Mouse (Mus musculus): ENCODE data around the gene Olfr56. TPM values are rescaled to one million over a fixed set of nuclear protein-coding genes. Genes with fewer than 3 reads are reported as not detected.

Gene Olfr56
- total and polyA plus RNA-seq, 3 experiments = 0.01 to 0.27 TPM; not detected in 1

- DNase-seq (ENCODE audit: low spot score) = no peak
- H3K36me3 ChIP-seq (replicated peaks) = no peaks in the 10 kb centered on the region
- H3K9me3 ChIP-seq (replicated peaks) = no peaks in the 10 kb centered on the region
- ATAC-seq (ENCODE audit: extremely low read depth, insufficient number of reproducible peaks, low FRiP score, poor library complexity, severe bottlenecking) = no peak
- H3K4me1 ChIP-seq (ENCODE audit: insufficient read depth, low read depth, low read length) = no peaks in the 10 kb centered on the region
- no peak overlapping the region for H3K4me3 ChIP-seq (ENCODE audit: low read depth, low read length)
- TF ChIP-seq POLR2AphosphoS5 (IDR thresholded peaks at IDR 0.05; ENCODE audit: insufficient replicate concordance, low read depth, low read length) (no peak), GATA2 (IDR thresholded peaks at IDR 0.05; ENCODE audit: borderline replicate concordance, low read depth, low read length) (no peak), GATA1 (IDR thresholded peaks at IDR 0.05; ENCODE audit: borderline replicate concordance, low read length) (no peak), CTCF (IDR thresholded peaks at IDR 0.05; ENCODE audit: low read depth, low read length) (no peak), TAL1 (conservative IDR thresholded peaks at IDR 0.05; ENCODE audit: low read depth, low read length) (no peak)
- peaks cover 21% of the 10 kb centered on the region for H3K27me3 ChIP-seq (ENCODE audit: insufficient read depth, low read length)
Observed at GRCm38 (mm10) chr11:49112624-49113219, 134.0 kb downstream of the Olfr56 start.

- Histone ChIP-seq H3K4me3 (ENCODE audit: low read depth, low read length) (no peak overlapping the region), H3K36me3 (replicated peaks) (no peaks in the 10 kb centered on the region), H3K9me3 (replicated peaks) (no peaks in the 10 kb centered on the region), H3K4me1 (ENCODE audit: insufficient read depth, low read depth, low read length) (no peaks in the 10 kb centered on the region), H3K27me3 (ENCODE audit: insufficient read depth, low read length) (peaks cover 24% of the 10 kb centered on the region)
- no peak for ATAC-seq (ENCODE audit: extremely low read depth, insufficient number of reproducible peaks, low FRiP score, poor library complexity, severe bottlenecking)
- no peak for DNase-seq (ENCODE audit: low spot score)
- no peak for TF ChIP-seq TAL1 (conservative IDR thresholded peaks at IDR 0.05; ENCODE audit: low read depth, low read length)
- no peak for TF ChIP-seq GATA2 (IDR thresholded peaks at IDR 0.05; ENCODE audit: borderline replicate concordance, low read depth, low read length)
- TF ChIP-seq CTCF (IDR thresholded peaks at IDR 0.05; ENCODE audit: low read depth, low read length) = no peak
- no peak for TF ChIP-seq POLR2AphosphoS5 (IDR thresholded peaks at IDR 0.05; ENCODE audit: insufficient replicate concordance, low read depth, low read length)
- no peak for TF ChIP-seq GATA1 (IDR thresholded peaks at IDR 0.05; ENCODE audit: borderline replicate concordance, low read length)
Observed at GRCm38 (mm10) chr11:49114158-49114557, 135.5 kb downstream of the Olfr56 start.

GRCm38 (mm10) chr11:49114774-49115173, 136.1 kb downstream of the Olfr56 start, which contains the start of gene Olfr1396:
Gene Olfr1396, minus strand, starts transcription at chr11:49114874.
- no peak for ATAC-seq (ENCODE audit: extremely low read depth, insufficient number of reproducible peaks, low FRiP score, poor library complexity, severe bottlenecking)
- H3K27me3 ChIP-seq (ENCODE audit: insufficient read depth, low read length) = peaks cover 24% of the 10 kb centered on the region
- TF ChIP-seq TAL1 (conservative IDR thresholded peaks at IDR 0.05; ENCODE audit: low read depth, low read length) = no peak
- TF ChIP-seq POLR2AphosphoS5 (IDR thresholded peaks at IDR 0.05; ENCODE audit: insufficient replicate concordance, low read depth, low read length) = no peak
- TF ChIP-seq GATA2 (IDR thresholded peaks at IDR 0.05; ENCODE audit: borderline replicate concordance, low read depth, low read length) = no peak
- no peak for TF ChIP-seq CTCF (IDR thresholded peaks at IDR 0.05; ENCODE audit: low read depth, low read length)
- TF ChIP-seq GATA1 (IDR thresholded peaks at IDR 0.05; ENCODE audit: borderline replicate concordance, low read length) = no peak
- no peaks in the 10 kb centered on the region for H3K36me3 ChIP-seq (replicated peaks)
- H3K4me1 ChIP-seq (ENCODE audit: insufficient read depth, low read depth, low read length) = no peaks in the 10 kb centered on the region
- H3K9me3 ChIP-seq (replicated peaks) = no peaks in the 10 kb centered on the region
- no peak for DNase-seq (ENCODE audit: low spot score)
- H3K4me3 ChIP-seq (ENCODE audit: low read depth, low read length) = no peak within 1 kb of the TSS

DNA sequence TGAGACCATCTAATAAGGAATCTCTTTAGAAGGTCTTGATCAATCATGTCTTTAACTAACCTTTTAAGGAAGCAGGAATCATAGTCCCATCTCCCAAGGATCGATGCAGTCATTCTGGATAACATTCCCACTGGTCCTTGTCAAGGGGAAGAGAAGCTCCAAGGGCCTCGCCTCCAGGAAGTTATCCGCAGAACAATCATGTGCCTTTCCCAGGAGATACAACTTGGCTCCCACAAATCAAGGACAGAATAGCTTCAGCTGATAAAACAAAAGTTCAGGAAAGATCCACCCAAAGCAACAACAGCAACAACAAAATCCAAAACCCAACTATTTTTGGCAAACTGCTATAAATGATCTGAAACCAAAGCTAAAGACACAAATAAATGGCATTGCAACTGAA, 140.9 kb downstream of the Olfr56 start:
- DNase-seq (ENCODE audit: low spot score) = no peak
- Histone ChIP-seq H3K9me3 (replicated peaks) (no peaks in the 10 kb centered on the region), H3K27me3 (ENCODE audit: insufficient read depth, low read length) (peaks cover 13% of the 10 kb centered on the region), H3K4me3 (ENCODE audit: low read depth, low read length) (no peak overlapping the region), H3K4me1 (ENCODE audit: insufficient read depth, low read depth, low read length) (no peaks in the 10 kb centered on the region), H3K36me3 (replicated peaks) (no peaks in the 10 kb centered on the region)
- TF ChIP-seq GATA2 (IDR thresholded peaks at IDR 0.05; ENCODE audit: borderline replicate concordance, low read depth, low read length) (no peak), TAL1 (conservative IDR thresholded peaks at IDR 0.05; ENCODE audit: low read depth, low read length) (no peak), CTCF (IDR thresholded peaks at IDR 0.05; ENCODE audit: low read depth, low read length) (no peak), GATA1 (IDR thresholded peaks at IDR 0.05; ENCODE audit: borderline replicate concordance, low read length) (no peak), POLR2AphosphoS5 (IDR thresholded peaks at IDR 0.05; ENCODE audit: insufficient replicate concordance, low read depth, low read length) (no peak)
- no peak for ATAC-seq (ENCODE audit: extremely low read depth, insufficient number of reproducible peaks, low FRiP score, poor library complexity, severe bottlenecking)

DNA sequence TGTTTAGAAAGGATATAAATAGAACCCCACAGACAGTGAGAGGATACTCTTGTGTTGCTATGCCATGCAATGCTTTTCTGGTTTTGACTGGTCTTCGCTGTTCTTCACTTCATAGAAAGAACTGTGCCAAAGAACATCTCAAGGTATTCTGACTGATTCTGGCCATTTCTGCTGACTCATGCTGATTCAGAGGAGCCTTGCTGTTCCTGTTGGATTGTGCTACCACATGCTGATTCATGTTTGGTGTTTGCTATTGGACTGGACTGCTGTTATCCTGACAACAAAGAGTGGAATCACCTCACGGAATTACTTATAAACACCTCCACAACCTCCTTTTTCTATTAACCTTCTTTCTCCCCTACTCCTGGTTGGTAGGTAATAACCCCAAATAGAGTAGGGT, 145.5 kb downstream of the Olfr56 start:
- ATAC-seq (ENCODE audit: extremely low read depth, insufficient number of reproducible peaks, low FRiP score, poor library complexity, severe bottlenecking) = no peak
- H3K4me1 ChIP-seq (ENCODE audit: insufficient read depth, low read depth, low read length) = no peaks in the 10 kb centered on the region

GRCm38 (mm10) chr11:49141974-49142373, 163.3 kb downstream of the Olfr56 start, which contains the start of gene Olfr1395:
Gene Olfr1395, plus strand, starts transcription at chr11:49142274.
- TF ChIP-seq TAL1 (conservative IDR thresholded peaks at IDR 0.05; ENCODE audit: low read depth, low read length) (no peak), GATA2 (IDR thresholded peaks at IDR 0.05; ENCODE audit: borderline replicate concordance, low read depth, low read length) (no peak), GATA1 (IDR thresholded peaks at IDR 0.05; ENCODE audit: borderline replicate concordance, low read length) (no peak), CTCF (IDR thresholded peaks at IDR 0.05; ENCODE audit: low read depth, low read length) (no peak), POLR2AphosphoS5 (IDR thresholded peaks at IDR 0.05; ENCODE audit: insufficient replicate concordance, low read depth, low read length) (no peak)
- ATAC-seq (ENCODE audit: extremely low read depth, insufficient number of reproducible peaks, low FRiP score, poor library complexity, severe bottlenecking) (no peak), DNase-seq (ENCODE audit: low spot score) (no peak)
- Histone ChIP-seq H3K4me3 (ENCODE audit: low read depth, low read length) (no peak within 1 kb of the TSS), H3K27me3 (ENCODE audit: insufficient read depth, low read length) (peaks cover 6% of the 10 kb centered on the region; the same call in 1 of the 2 replicates), H3K4me1 (ENCODE audit: insufficient read depth, low read depth, low read length) (no peaks in the 10 kb centered on the region), H3K36me3 (replicated peaks) (no peaks in the 10 kb centered on the region), H3K9me3 (replicated peaks) (no peaks in the 10 kb centered on the region)

More for the DNA sequence above, 145.5 kb downstream of the Olfr56 start:
- H3K9me3 ChIP-seq (replicated peaks) = no peaks in the 10 kb centered on the region
- no peaks in the 10 kb centered on the region for H3K27me3 ChIP-seq (ENCODE audit: insufficient read depth, low read length)
- TF ChIP-seq CTCF (IDR thresholded peaks at IDR 0.05; ENCODE audit: low read depth, low read length) (no peak), POLR2AphosphoS5 (IDR thresholded peaks at IDR 0.05; ENCODE audit: insufficient replicate concordance, low read depth, low read length) (no peak), TAL1 (conservative IDR thresholded peaks at IDR 0.05; ENCODE audit: low read depth, low read length) (no peak), GATA2 (IDR thresholded peaks at IDR 0.05; ENCODE audit: borderline replicate concordance, low read depth, low read length) (no peak), GATA1 (IDR thresholded peaks at IDR 0.05; ENCODE audit: borderline replicate concordance, low read length) (no peak)
- H3K4me3 ChIP-seq (ENCODE audit: low read depth, low read length) = no peak overlapping the region
- no peak for DNase-seq (ENCODE audit: low spot score)
- no peaks in the 10 kb centered on the region for H3K36me3 ChIP-seq (replicated peaks)
